ENCODE assay signal across 20 mouse cellular contexts in genomic region chr4:99115797-99116196, GRCm38 (mm10). TPM values are rescaled to one million over a fixed set of nuclear protein-coding genes. Genes with fewer than 3 reads are reported as not detected.
DNase-seq lines count a peak whose midpoint lies in the region; ATAC-seq lines count a peak whose summit lies in the region.
"Had no signal": no experiment of that assay in that cellular context is flagged by ENCODE, and none has a peak within 500 bp of the region (broad histone marks: within the 10 kb centered on the region; RNA-seq: fewer than 3 reads in every experiment).

No protein-coding gene starts in this region.

- peak overlapping the region; percentile 40; the same call in 1 of the 2 replicates for H3K4me2 ChIP-seq in heart, embryonic 12.5 days
- no peak overlapping the region; the same call in 1 of the 2 replicates for H3K4me2 ChIP-seq in heart, embryonic 11.5 days
- peak overlapping the region; percentile 23; the same call in 1 of the 2 replicates for H3K4me2 ChIP-seq in kidney, embryonic 16.5 days (replicated peaks; ENCODE audit: low read depth, low read length)
- H3K4me2 ChIP-seq in limb, embryonic 13.5 days (replicated peaks), result peak overlapping the region; percentile 25; the same call in 1 of the 2 replicates
- H3K4me2 ChIP-seq: liver, embryonic 11.5 days; neural tube, embryonic 15.5 days had no signal

- no peak overlapping the region for H3K27ac ChIP-seq in heart, embryonic 12.5 days (ENCODE audit: poor library complexity, severe bottlenecking)
- no peak overlapping the region for H3K27ac ChIP-seq in heart, embryonic 11.5 days (ENCODE audit: low read depth, low read length)
- peak overlapping the region; percentile 69; the same call in 1 of the 2 replicates for H3K27ac ChIP-seq in kidney, embryonic 16.5 days (ENCODE audit: low read length)
- 0 out of 2 replicates have a peak overlapping the region, but pooled peaks have one; percentile 15 for H3K27ac ChIP-seq in limb, embryonic 13.5 days
- H3K27ac ChIP-seq: hindbrain, embryonic 15.5 days; midbrain, embryonic 13.5 days; neural tube, embryonic 15.5 days had no signal

- no peaks in the 10 kb centered on the region for H3K36me3 ChIP-seq in heart, embryonic 12.5 days
- H3K36me3 ChIP-seq in heart, embryonic 11.5 days (ENCODE audit: control insufficient read depth, insufficient read depth, low read length), result no peaks in the 10 kb centered on the region
- H3K36me3 ChIP-seq in kidney, embryonic 16.5 days (ENCODE audit: insufficient read depth, low read length), result no peaks in the 10 kb centered on the region
- no peaks in the 10 kb centered on the region for H3K36me3 ChIP-seq in limb, embryonic 13.5 days
- H3K36me3 ChIP-seq: hindbrain, embryonic 15.5 days; midbrain, embryonic 13.5 days; neural tube, embryonic 15.5 days had no signal

- intact Hi-C loops in gastrocnemius, postnatal 14 days (cut with DNase I; ENCODE audit: low total_unique reads), result no loop called here

- 56% methylated on average over 9 of the region's 9 CpGs for WGBS in heart, embryonic 12.5 days
- WGBS in heart, embryonic 11.5 days (ENCODE audit: insufficient replicate concordance), result 59% methylated on average over 9 of the region's 9 CpGs
- WGBS in kidney, embryonic 16.5 days, result 71% methylated on average over 9 of the region's 9 CpGs
- WGBS in limb, embryonic 13.5 days, result 63% methylated on average over 9 of the region's 9 CpGs

- H3K27me3 ChIP-seq in heart, embryonic 12.5 days (replicated peaks), result no peaks in the 10 kb centered on the region
- no peaks in the 10 kb centered on the region for H3K27me3 ChIP-seq in heart, embryonic 11.5 days (ENCODE audit: control insufficient read depth, insufficient read depth, low read length)
- no peaks in the 10 kb centered on the region for H3K27me3 ChIP-seq in kidney, embryonic 16.5 days (ENCODE audit: insufficient read depth, low read length)
- H3K27me3 ChIP-seq in limb, embryonic 13.5 days, result no peaks in the 10 kb centered on the region
- H3K27me3 ChIP-seq: hindbrain, embryonic 15.5 days; midbrain, embryonic 13.5 days; neural tube, embryonic 15.5 days had no signal

- H3K9ac ChIP-seq in heart, embryonic 12.5 days, result no peak overlapping the region
- H3K9ac ChIP-seq in heart, embryonic 11.5 days (ENCODE audit: low read depth, low read length), result no peak overlapping the region
- no peak overlapping the region for H3K9ac ChIP-seq in kidney, embryonic 16.5 days (replicated peaks; ENCODE audit: low read length)
- no peak overlapping the region for H3K9ac ChIP-seq in limb, embryonic 13.5 days
- H3K9ac ChIP-seq: hindbrain, embryonic 15.5 days; neural tube, embryonic 15.5 days had no signal

- peaks cover 45% of the 10 kb centered on the region for H3K4me1 ChIP-seq in heart, embryonic 12.5 days (replicated peaks)
- H3K4me1 ChIP-seq in heart, embryonic 11.5 days (ENCODE audit: control insufficient read depth, insufficient read depth, low read length), result peaks cover 35% of the 10 kb centered on the region
- peaks cover 27% of the 10 kb centered on the region for H3K4me1 ChIP-seq in kidney, embryonic 16.5 days (ENCODE audit: insufficient read depth, low read length)
- peaks cover 52% of the 10 kb centered on the region for H3K4me1 ChIP-seq in limb, embryonic 13.5 days

- ATAC-seq in heart, embryonic 12.5 days (ENCODE audit: insufficient number of reproducible peaks, low FRiP score), result no peak
- ATAC-seq in heart, embryonic 11.5 days (replicated peaks; ENCODE audit: insufficient number of reproducible peaks, low FRiP score, low TSS enrichment), result no peak
- ATAC-seq in kidney, embryonic 16.5 days (ENCODE audit: low FRiP score, low TSS enrichment), result no peak
- 0 out of 2 replicates have a peak, but pooled peaks have one; percentile 23 for ATAC-seq in granulocyte monocyte progenitor cell, adult 5-6 weeks (replicated peaks; ENCODE audit: poor library complexity, severe bottlenecking)
- no peak for ATAC-seq in limb, embryonic 13.5 days (ENCODE audit: low FRiP score, low read depth)
- no peak for ATAC-seq in megakaryocyte-erythroid progenitor cell, adult 5-6 weeks (replicated peaks; ENCODE audit: low FRiP score, low TSS enrichment, poor library complexity, severe bottlenecking)
- ATAC-seq: forebrain, embryonic 14.5 days; midbrain, embryonic 13.5 days had no signal

- no peak overlapping the region for H3K4me3 ChIP-seq in heart, embryonic 12.5 days
- no peak overlapping the region for H3K4me3 ChIP-seq in heart, embryonic 11.5 days (ENCODE audit: low read depth, low read length)
- H3K4me3 ChIP-seq in kidney, embryonic 16.5 days (ENCODE audit: low read length), result no peak overlapping the region
- no peak overlapping the region for H3K4me3 ChIP-seq in limb, embryonic 13.5 days
- H3K4me3 ChIP-seq: hindbrain, embryonic 15.5 days; midbrain, embryonic 13.5 days; myocyte; neural tube, embryonic 15.5 days had no signal

- H3K9me3 ChIP-seq in heart, embryonic 12.5 days (replicated peaks), result no peaks in the 10 kb centered on the region
- H3K9me3 ChIP-seq in heart, embryonic 11.5 days (replicated peaks; ENCODE audit: control insufficient read depth, low read length), result no peaks in the 10 kb centered on the region
- H3K9me3 ChIP-seq in kidney, embryonic 16.5 days (ENCODE audit: low read length), result no peaks in the 10 kb centered on the region
- no peaks in the 10 kb centered on the region for H3K9me3 ChIP-seq in limb, embryonic 13.5 days
- H3K9me3 ChIP-seq: hindbrain, embryonic 15.5 days; midbrain, embryonic 13.5 days; neural tube, embryonic 15.5 days had no signal

- DNase-seq in kidney, adult 9 months, result no peak
- no peak for DNase-seq in gastrocnemius, postnatal 14 days
- DNase-seq: adrenal gland, adult 2 months; cerebellum, postnatal 14 days; embryo, embryonic 11 days; gastrocnemius, postnatal 36 days; kidney, postnatal 10 days; retina, postnatal 1 day had no signal

RNA-seq across cellular contexts. Expression of gene Dock7, which starts 4.9 kb away (rescaled TPM):
- 43.4 and 45.4 TPM in 2 replicates for polyA plus RNA-seq in heart, embryonic 12.5 days (2016; fragmentation: Nextera tagmentation; extraction: Ambion mirVana)
- polyA plus RNA-seq in heart, embryonic 11.5 days (2014; fragmentation: Nextera tagmentation; extraction: Ambion mirVana), result 41.6 and 47.6 TPM in 2 replicates
- 50.3 and 63.0 TPM in 2 replicates for polyA plus RNA-seq in kidney, embryonic 16.5 days (2015; fragmentation: Nextera tagmentation; extraction: Ambion mirVana)
- total RNA-seq in granulocyte monocyte progenitor cell, adult 5-6 weeks (2014; fragmentation: Nextera tagmentation), result 15.6 and 35.3 TPM in 2 replicates
- total RNA-seq in granulocyte monocyte progenitor cell, adult 5-6 weeks (2017), result 18.4 and 26.2 TPM in 2 replicates
- 67.1 and 70.4 TPM in 2 replicates for polyA plus RNA-seq in limb, embryonic 13.5 days (2015; fragmentation: Nextera tagmentation; extraction: Ambion mirVana)
- total RNA-seq in gastrocnemius, postnatal 14 days (2021), result 10 to 100 TPM; 11.0 to 14.7 TPM
- total RNA-seq in megakaryocyte-erythroid progenitor cell, adult 5-6 weeks (2014; fragmentation: Nextera tagmentation), result 40.5 and 58.3 TPM in 2 replicates
- 44.3 and 71.8 TPM in 2 replicates for total RNA-seq in megakaryocyte-erythroid progenitor cell, adult 5-6 weeks (2017)

Comparison
In these comparisons a context has a peak if more than half of its experiments do, and no peak if none do; other contexts are left out.
1. H3K27ac ChIP-seq: peak in kidney, embryonic 16.5 days (single experiment) and limb, embryonic 13.5 days (single experiment); none in heart, embryonic 12.5 days (single experiment) and heart, embryonic 11.5 days (single experiment).